Mouse (Mus musculus) C2C12 (cell line): Measurements from ENCODE around the gene Hk2.

ENCODE experiments used
- CEBPB ChIP-seq: IDR thresholded peaks from one replicate; pipeline ENCODE4 v1.6.1; 2011; ENCODE audit warnings: low read depth, mild to moderate bottlenecking, control low read depth, moderate library complexity
- CTCF ChIP-seq: IDR thresholded peaks from one replicate; pipeline ENCODE4 v1.5.1; 2011; ENCODE audit not compliant: control insufficient read depth, insufficient read depth, insufficient read length
- FOSL1 ChIP-seq: IDR thresholded peaks from one replicate; pipeline ENCODE4 v1.8.0; 2011; ENCODE audit warnings: mild to moderate bottlenecking, low read length; ENCODE audit not compliant: poor library complexity, insufficient read depth, severe bottlenecking
- MAX ChIP-seq: IDR thresholded peaks from one replicate; pipeline ENCODE4 v1.6.1; 2011; ENCODE audit warnings: mild to moderate bottlenecking, control low read depth
- MYOD1 ChIP-seq: IDR thresholded peaks from one replicate; pipeline ENCODE4 v1.6.1; 2011; ENCODE audit warnings: low read depth; ENCODE audit not compliant: control insufficient read depth, insufficient read length
- MYOG ChIP-seq: IDR thresholded peaks from one replicate; pipeline ENCODE4 v1.6.1; 2011; ENCODE audit not compliant: control insufficient read depth, insufficient read length; ENCODE audit errors: extremely low read depth
- USF1 ChIP-seq: IDR thresholded peaks from one replicate; pipeline ENCODE4 v1.6.1; 2011; ENCODE audit warnings: low read depth, mild to moderate bottlenecking, control low read depth, moderate library complexity

DNA sequence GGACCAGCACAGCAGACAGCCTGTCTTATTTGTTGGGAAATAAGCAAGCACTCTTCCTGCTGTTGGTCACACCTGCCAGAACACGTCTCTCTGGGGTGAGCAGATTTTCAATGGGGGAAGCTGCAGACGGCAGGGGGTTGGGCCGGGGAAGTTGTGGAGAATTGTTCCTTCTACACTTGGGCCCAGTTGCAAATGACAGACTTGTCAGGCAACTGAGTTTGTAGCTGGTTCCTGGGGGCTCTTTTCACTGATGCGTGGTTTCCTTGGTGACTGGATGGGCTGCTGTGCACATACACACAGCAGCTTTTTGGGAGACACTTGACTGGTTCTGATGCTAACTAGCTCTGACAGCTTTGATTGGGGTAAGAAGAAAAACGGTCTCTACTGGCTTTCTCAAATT is 74.4 kb downstream of the Hk2 start:
- TF ChIP-seq CEBPB (no peak), CTCF (no peak), MYOG (no peak), USF1 (no peak), MAX (no peak), MYOD1 (no peak), FOSL1 (no peak)
